Mouse (Mus musculus): Measurements from ENCODE around the gene Ubr2. TPM values are rescaled to one million over a fixed set of nuclear protein-coding genes. Genes with fewer than 3 reads are reported as not detected.

Gene Ubr2
- polyA plus RNA-seq, 1 experiment: 25.3 TPM

DNA sequence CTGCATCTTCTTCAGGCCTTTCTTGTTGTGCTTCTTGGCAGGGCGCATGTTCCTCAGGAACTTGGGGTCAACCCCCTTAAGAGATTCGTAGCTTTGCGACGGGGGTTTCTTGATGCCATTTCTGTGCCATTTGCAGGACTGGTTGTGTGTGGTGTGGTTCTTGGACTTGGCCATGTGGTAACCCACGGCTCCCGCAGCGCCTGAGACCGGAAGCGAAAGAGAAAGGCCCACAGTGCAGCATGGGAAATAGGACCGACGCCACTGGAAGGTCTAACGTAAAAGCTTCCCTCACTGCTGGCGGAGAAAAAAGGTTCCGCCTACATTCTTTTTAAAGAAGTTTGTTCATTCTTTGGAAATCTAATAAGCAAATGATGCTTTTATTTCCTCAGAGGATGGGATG is 32.5 kb upstream of the Ubr2 start:
- H3K27ac ChIP-seq (ENCODE audit: insufficient read depth, low read depth, low read length): no peak overlapping the region
- H3K4me1 ChIP-seq (ENCODE audit: control insufficient read depth, insufficient read depth, low read length): peaks cover 6% of the 10 kb centered on the region; the same call in 1 of the 2 replicates
- no peak overlapping the region for H3K4me3 ChIP-seq (ENCODE audit: insufficient read depth, low read depth, low read length)
- DNase-seq: no peak
- H3K36me3 ChIP-seq (ENCODE audit: control insufficient read depth, insufficient read depth, low read length): no peaks in the 10 kb centered on the region
- 97% methylated on average over 14 of the region's 14 CpGs for WGBS
- TF ChIP-seq CTCF (conservative IDR thresholded peaks at IDR 0.05; ENCODE audit: insufficient read depth, insufficient read length, low read depth, low read length) (no peak), POLR2A (IDR thresholded peaks at IDR 0.05; ENCODE audit: low read depth, low read length) (no peak)
- no peaks in the 10 kb centered on the region for H3K27me3 ChIP-seq (replicated peaks; ENCODE audit: control insufficient read depth, insufficient read depth, low read length)

- H3K27me3 ChIP-seq (replicated peaks; ENCODE audit: control insufficient read depth, insufficient read depth, low read length): no peaks in the 10 kb centered on the region
- H3K4me3 ChIP-seq (ENCODE audit: insufficient read depth, low read depth, low read length): peak overlapping the region; percentile 24; the same call in 1 of the 2 replicates
- 11% methylated on average over 18 of the region's 18 CpGs for WGBS
- peak; percentile 97 for TF ChIP-seq CTCF (conservative IDR thresholded peaks at IDR 0.05; ENCODE audit: insufficient read depth, insufficient read length, low read depth, low read length)
- TF ChIP-seq POLR2A (IDR thresholded peaks at IDR 0.05; ENCODE audit: low read depth, low read length): no peak
- H3K27ac ChIP-seq (ENCODE audit: insufficient read depth, low read depth, low read length): peak overlapping the region; percentile 81
- no peaks in the 10 kb centered on the region for H3K36me3 ChIP-seq (ENCODE audit: control insufficient read depth, insufficient read depth, low read length)
- peak; percentile 89 for DNase-seq
- H3K4me1 ChIP-seq (ENCODE audit: control insufficient read depth, insufficient read depth, low read length): peaks cover 6% of the 10 kb centered on the region; the same call in 1 of the 2 replicates
These were observed 28.8 kb upstream of the Ubr2 start for GRCm38 (mm10) chr17:47038844-47039803.

GRCm38 (mm10) chr17:47034536-47034935 is 24.2 kb upstream of the Ubr2 start:
- H3K27ac ChIP-seq (ENCODE audit: insufficient read depth, low read depth, low read length): no peak overlapping the region
- H3K27me3 ChIP-seq (replicated peaks; ENCODE audit: control insufficient read depth, insufficient read depth, low read length): no peaks in the 10 kb centered on the region
- H3K4me3 ChIP-seq (ENCODE audit: insufficient read depth, low read depth, low read length): no peak overlapping the region
- H3K4me1 ChIP-seq (ENCODE audit: control insufficient read depth, insufficient read depth, low read length): peaks cover 4% of the 10 kb centered on the region; the same call in 1 of the 2 replicates
- DNase-seq: no peak
- no peaks in the 10 kb centered on the region for H3K36me3 ChIP-seq (ENCODE audit: control insufficient read depth, insufficient read depth, low read length)
- no peak for TF ChIP-seq CTCF (conservative IDR thresholded peaks at IDR 0.05; ENCODE audit: insufficient read depth, insufficient read length, low read depth, low read length)
- no peak for TF ChIP-seq POLR2A (IDR thresholded peaks at IDR 0.05; ENCODE audit: low read depth, low read length)

GRCm38 (mm10) chr17:47033643-47034042 is 23.3 kb upstream of the Ubr2 start:
- H3K4me1 ChIP-seq (ENCODE audit: control insufficient read depth, insufficient read depth, low read length): no peaks in the 10 kb centered on the region; the same call in 1 of the 2 replicates
- H3K36me3 ChIP-seq (ENCODE audit: control insufficient read depth, insufficient read depth, low read length): no peaks in the 10 kb centered on the region
- no peak overlapping the region for H3K4me3 ChIP-seq (ENCODE audit: insufficient read depth, low read depth, low read length)
- WGBS: 2% methylated on average over 4 of the region's 4 CpGs
- DNase-seq: peak; percentile 58
- no peaks in the 10 kb centered on the region for H3K27me3 ChIP-seq (replicated peaks; ENCODE audit: control insufficient read depth, insufficient read depth, low read length)
- H3K27ac ChIP-seq (ENCODE audit: insufficient read depth, low read depth, low read length): no peak overlapping the region
- TF ChIP-seq POLR2A (IDR thresholded peaks at IDR 0.05; ENCODE audit: low read depth, low read length) (no peak), CTCF (conservative IDR thresholded peaks at IDR 0.05; ENCODE audit: insufficient read depth, insufficient read length, low read depth, low read length) (peak; percentile 91)

DNA sequence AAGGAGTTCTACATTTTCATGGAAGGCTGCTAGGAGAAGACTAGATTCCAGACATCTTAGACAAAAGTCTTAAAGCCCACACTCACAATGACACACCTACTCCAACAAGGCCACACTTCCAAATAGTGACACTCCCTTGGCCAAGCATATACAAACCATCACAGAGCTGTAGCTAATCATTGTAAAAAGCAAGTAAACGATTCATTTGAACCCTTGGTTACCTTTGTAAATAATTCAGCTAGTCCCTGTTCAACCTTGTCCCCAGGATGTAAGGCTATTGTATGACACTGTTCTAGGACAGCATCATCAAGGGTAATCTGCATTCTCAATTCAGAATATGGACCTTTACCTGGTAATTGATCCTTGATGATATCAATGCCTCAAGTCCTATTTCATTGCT is 14.4 kb upstream of the Ubr2 start:
- no peaks in the 10 kb centered on the region for H3K4me1 ChIP-seq (ENCODE audit: control insufficient read depth, insufficient read depth, low read length)
- H3K4me3 ChIP-seq (ENCODE audit: insufficient read depth, low read depth, low read length): no peak overlapping the region
- peak; percentile 57 for DNase-seq
- no peak for TF ChIP-seq CTCF (conservative IDR thresholded peaks at IDR 0.05; ENCODE audit: insufficient read depth, insufficient read length, low read depth, low read length)
- no peak for TF ChIP-seq POLR2A (IDR thresholded peaks at IDR 0.05; ENCODE audit: low read depth, low read length)
- H3K36me3 ChIP-seq (ENCODE audit: control insufficient read depth, insufficient read depth, low read length): no peaks in the 10 kb centered on the region
- H3K27me3 ChIP-seq (replicated peaks; ENCODE audit: control insufficient read depth, insufficient read depth, low read length): no peaks in the 10 kb centered on the region
- H3K27ac ChIP-seq (ENCODE audit: insufficient read depth, low read depth, low read length): no peak overlapping the region
- 31% methylated on average over 1 of the region's 1 CpGs for WGBS

DNA sequence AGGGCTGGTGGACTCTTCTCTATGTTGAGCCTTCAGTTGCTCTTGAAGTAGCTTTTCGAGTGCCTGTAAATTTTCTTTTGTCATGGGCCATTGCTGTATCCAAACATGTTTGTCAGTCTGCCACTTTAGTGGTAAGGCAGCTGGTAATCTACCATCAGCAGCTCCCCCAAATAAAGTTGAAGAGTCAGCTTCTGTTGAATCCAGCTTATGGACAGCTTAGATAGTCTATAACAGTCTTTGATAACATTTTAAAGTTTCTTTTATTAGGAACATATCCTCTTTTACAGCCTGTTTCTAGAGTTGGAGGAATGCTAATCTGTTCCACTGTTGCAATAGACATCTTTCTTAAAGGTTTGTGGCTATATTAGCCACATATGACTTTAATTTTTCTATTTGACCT is 13.0 kb upstream of the Ubr2 start:
- no peak for DNase-seq
- no peak overlapping the region for H3K4me3 ChIP-seq (ENCODE audit: insufficient read depth, low read depth, low read length)
- no peak overlapping the region for H3K27ac ChIP-seq (ENCODE audit: insufficient read depth, low read depth, low read length)
- TF ChIP-seq POLR2A (IDR thresholded peaks at IDR 0.05; ENCODE audit: low read depth, low read length) (no peak), CTCF (conservative IDR thresholded peaks at IDR 0.05; ENCODE audit: insufficient read depth, insufficient read length, low read depth, low read length) (no peak)
- no peaks in the 10 kb centered on the region for H3K36me3 ChIP-seq (ENCODE audit: control insufficient read depth, insufficient read depth, low read length)
- no peaks in the 10 kb centered on the region for H3K4me1 ChIP-seq (ENCODE audit: control insufficient read depth, insufficient read depth, low read length)
- WGBS: 59% methylated on average over 1 of the region's 1 CpGs
- no peaks in the 10 kb centered on the region for H3K27me3 ChIP-seq (replicated peaks; ENCODE audit: control insufficient read depth, insufficient read depth, low read length)

- no peaks in the 10 kb centered on the region for H3K27me3 ChIP-seq (replicated peaks; ENCODE audit: control insufficient read depth, insufficient read depth, low read length)
- H3K36me3 ChIP-seq (ENCODE audit: control insufficient read depth, insufficient read depth, low read length): no peaks in the 10 kb centered on the region
- 52% methylated on average over 11 of the region's 11 CpGs for WGBS
- no peak for DNase-seq
- no peak overlapping the region for H3K27ac ChIP-seq (ENCODE audit: insufficient read depth, low read depth, low read length)
- no peak overlapping the region for H3K4me3 ChIP-seq (ENCODE audit: insufficient read depth, low read depth, low read length)
- H3K4me1 ChIP-seq (ENCODE audit: control insufficient read depth, insufficient read depth, low read length): peaks cover 8% of the 10 kb centered on the region; the same call in 1 of the 2 replicates
- TF ChIP-seq POLR2A (IDR thresholded peaks at IDR 0.05; ENCODE audit: low read depth, low read length): no peak
- TF ChIP-seq CTCF (conservative IDR thresholded peaks at IDR 0.05; ENCODE audit: insufficient read depth, insufficient read length, low read depth, low read length): no peak
These were observed 2.5 kb upstream of the Ubr2 start for GRCm38 (mm10) chr17:47012896-47013295.
